Mouse (Mus musculus): ENCODE results near the gene Tnrc18. TPM values are rescaled to one million over a fixed set of nuclear protein-coding genes. Genes with fewer than 3 reads are reported as not detected.

Gene Tnrc18
- total RNA-seq, 2 experiments from 2014 or later, result 136 to 162 TPM

DNA sequence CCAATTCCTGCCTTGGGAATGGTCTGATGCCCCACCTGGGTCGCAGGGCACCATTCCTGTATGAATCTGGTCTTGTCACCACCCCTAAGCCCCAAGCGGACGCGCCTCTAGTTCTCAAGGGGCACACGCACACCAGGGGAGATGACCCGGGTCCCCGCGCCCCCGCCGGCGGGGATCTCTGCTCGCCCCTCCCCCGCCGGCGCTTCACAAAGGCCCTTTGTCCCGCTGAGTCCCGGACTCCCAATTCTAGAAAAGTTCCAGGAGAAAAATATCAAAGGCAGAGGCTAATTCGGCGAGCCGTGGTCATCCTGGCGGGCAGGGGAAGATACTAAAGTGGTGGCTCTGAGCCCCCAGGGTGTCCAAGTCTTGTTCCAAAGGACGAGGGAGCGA is 3.7 kb downstream of the Tnrc18 start:
- no peak for DNase-seq (ENCODE audit: low spot score in 2 of 2)
- intact Hi-C loops (cut with DNase I), result loop anchor here (2.0 kb wide), 2 partner anchors 45 to 91 kb away; no protein-coding TSS in a partner anchor

- intact Hi-C loops (cut with DNase I), result loop anchor here (2.0 kb wide), 1 partner anchor 44 kb away; no protein-coding TSS in a partner anchor
- DNase-seq (ENCODE audit: low spot score in 2 of 2), result peak in 1 of 2 experiments; percentile 33
These were observed 4.3 kb downstream of the Tnrc18 start for GRCm38 (mm10) chr5:142812976-142813721.

GRCm38 (mm10) chr5:142812621-142812975 is 4.9 kb downstream of the Tnrc18 start:
- intact Hi-C loops (cut with DNase I), result loop anchor here (2.0 kb wide), 1 partner anchor 44 kb away; no protein-coding TSS in a partner anchor

DNA sequence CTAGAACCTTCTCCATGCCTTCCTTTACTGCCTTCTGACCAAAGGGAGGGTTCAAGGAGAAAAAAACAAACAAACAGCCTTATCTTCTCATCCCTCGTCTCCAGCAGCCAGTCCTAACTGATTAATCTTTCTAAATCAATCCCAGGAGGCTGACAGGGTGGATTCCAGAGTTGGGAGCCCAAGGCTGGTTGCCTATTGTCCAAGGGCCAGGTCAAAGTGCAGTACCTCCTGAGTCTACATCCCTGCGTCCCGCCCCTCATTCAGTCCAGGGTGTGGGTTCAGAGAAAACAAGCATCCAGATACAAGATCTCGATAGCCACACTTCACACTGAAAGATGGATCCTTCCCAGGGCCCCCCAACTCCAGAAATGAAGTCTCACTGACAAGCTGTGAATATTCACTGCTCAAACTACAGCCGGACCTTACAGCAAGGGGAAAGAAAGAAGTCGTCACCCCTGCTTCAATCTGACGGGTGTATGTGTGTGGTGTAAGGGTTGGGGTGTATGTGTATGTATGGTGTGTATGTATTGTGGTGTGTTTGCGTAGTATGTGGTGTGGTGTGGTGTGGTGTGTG is 5.5 kb downstream of the Tnrc18 start:
- no peak for DNase-seq (ENCODE audit: low spot score in 2 of 2)
- intact Hi-C loops (cut with DNase I), result loop anchor here (2.0 kb wide), 1 partner anchor 43 kb away; no protein-coding TSS in a partner anchor

More at GRCm38 (mm10) chr5:142812621-142812975, 4.9 kb downstream of the Tnrc18 start:
- DNase-seq (ENCODE audit: low spot score in 2 of 2), result no peak

GRCm38 (mm10) chr5:142810710-142811599 is 6.5 kb downstream of the Tnrc18 start:
- intact Hi-C loops (cut with DNase I), result no loop called here
- no peak for DNase-seq (ENCODE audit: low spot score in 2 of 2)

DNA sequence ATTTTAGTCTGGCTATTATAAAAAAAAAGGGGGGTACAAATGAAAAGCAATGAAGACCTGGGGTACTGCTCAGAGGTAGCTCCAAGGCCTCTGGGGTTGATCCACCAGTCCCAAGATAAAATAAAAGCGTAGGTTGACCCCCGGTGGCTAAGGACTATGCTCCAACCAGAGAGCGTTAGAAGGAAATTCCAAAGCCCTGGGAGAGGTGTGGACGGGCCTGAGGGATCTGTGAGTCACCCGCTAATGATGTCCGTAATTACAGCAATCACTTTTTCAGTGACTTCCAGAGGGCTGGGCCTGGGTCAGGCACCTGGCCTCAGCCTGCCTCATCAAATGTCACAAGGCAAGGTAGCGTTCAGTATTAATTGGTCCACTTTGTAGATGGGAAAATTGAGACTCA is 9.8 kb downstream of the Tnrc18 start:
- intact Hi-C loops (cut with DNase I), result no loop called here

GRCm38 (mm10) chr5:142803746-142804145 is 13.7 kb downstream of the Tnrc18 start:
- DNase-seq (ENCODE audit: low spot score in 2 of 2), result no peak
- intact Hi-C loops (cut with DNase I), result no loop called here

More for the DNA sequence above, 9.8 kb downstream of the Tnrc18 start:
- DNase-seq (ENCODE audit: low spot score in 2 of 2), result no peak

DNA sequence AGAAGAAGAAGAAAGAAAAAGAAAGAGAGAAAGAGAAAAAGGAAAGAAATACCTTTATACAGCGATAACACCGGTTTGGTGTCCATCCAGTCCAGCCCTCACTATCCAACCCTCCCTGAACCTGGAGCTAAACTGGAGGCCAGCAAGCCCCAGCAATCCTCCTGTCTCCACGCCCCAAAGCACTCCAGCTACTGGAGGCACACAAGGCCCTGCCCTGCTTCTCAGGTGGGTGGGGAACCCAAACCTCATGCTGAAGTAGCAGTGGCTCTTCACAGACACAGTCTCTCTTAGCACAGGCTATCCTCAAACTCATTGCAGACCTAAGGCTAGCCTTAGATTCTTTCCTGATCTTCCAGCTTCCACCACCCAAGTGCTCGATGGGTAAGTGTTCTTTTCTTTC is 14.6 kb downstream of the Tnrc18 start:
- DNase-seq (ENCODE audit: low spot score in 2 of 2), result no peak
- intact Hi-C loops (cut with DNase I), result no loop called here

DNA sequence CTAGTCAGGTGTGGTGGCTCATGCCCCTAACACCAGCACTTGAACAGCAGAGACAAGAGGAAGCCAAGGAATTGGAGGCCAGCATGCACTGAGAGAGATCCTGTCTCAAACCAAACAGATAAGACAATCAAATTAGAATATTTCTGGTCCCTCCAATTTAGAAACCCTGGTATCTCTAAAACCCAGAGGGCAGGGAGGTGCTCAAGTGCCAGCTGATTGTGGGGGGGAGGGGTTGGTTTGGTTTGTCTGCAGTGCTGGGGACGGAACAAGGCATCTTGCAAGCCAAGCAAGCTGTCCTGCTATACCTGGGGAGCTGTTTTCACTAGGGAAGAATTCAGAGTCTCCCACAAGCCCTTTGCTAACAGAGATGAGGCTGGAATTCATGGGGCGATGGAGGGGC is 15.5 kb downstream of the Tnrc18 start:
- no peak for DNase-seq (ENCODE audit: low spot score in 2 of 2)
- intact Hi-C loops (cut with DNase I), result no loop called here

GRCm38 (mm10) chr5:142800656-142801055 is 16.8 kb downstream of the Tnrc18 start:
- DNase-seq (ENCODE audit: low spot score in 2 of 2), result no peak
- intact Hi-C loops (cut with DNase I), result no loop called here

DNA sequence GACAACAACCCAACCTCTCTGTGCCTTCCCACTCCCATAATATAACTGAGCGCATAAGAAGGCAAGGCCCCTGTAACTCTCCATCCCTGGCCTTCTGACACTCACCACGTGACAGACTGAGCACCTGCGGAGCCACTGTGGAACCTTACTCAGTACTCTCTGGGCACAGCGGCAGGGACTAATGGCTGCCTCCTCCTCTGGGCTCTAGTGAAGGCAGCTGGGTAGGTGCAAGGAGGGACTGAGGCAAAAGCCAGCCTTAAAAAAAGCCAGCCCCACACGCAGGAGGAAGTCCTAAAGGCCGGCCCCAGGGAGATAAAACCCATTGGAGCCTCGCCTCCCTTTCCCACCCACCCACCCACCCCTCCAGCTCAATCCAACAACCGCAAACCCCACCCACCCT is 17.3 kb downstream of the Tnrc18 start:
- DNase-seq (ENCODE audit: low spot score in 2 of 2), result no peak
- intact Hi-C loops (cut with DNase I), result no loop called here

GRCm38 (mm10) chr5:142799259-142799658 is 18.2 kb downstream of the Tnrc18 start:
- DNase-seq (ENCODE audit: low spot score in 2 of 2), result no peak
- intact Hi-C loops (cut with DNase I), result no loop called here

- intact Hi-C loops (cut with DNase I), result no loop called here
- DNase-seq (ENCODE audit: low spot score in 2 of 2), result no peak
These were observed 19.3 kb downstream of the Tnrc18 start for GRCm38 (mm10) chr5:142798190-142798589.

DNA sequence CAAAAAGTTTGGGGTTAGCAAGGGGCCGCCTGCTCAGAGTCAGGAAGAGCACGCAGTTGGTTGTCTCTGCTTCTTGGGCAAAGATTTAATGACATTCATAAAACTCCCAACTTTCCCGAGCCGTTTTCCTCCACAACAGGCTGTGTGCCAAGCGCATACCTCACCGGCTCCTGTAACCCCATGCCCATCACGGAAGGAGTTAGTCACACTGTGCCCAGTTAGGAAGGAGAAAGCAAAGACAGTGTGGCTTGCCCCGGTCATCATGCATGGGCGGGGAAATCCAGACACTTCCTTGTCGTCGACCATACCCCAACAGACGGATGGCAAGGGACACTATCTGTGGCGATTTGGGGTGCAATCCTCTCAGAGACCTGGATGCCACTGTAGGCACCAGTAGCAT is 19.8 kb downstream of the Tnrc18 start:
- no peak for DNase-seq (ENCODE audit: low spot score in 2 of 2)
- intact Hi-C loops (cut with DNase I), result no loop called here

- intact Hi-C loops (cut with DNase I), result no loop called here
- no peak for DNase-seq (ENCODE audit: low spot score in 2 of 2)
These were observed 20.5 kb downstream of the Tnrc18 start for GRCm38 (mm10) chr5:142796921-142797320.

DNA sequence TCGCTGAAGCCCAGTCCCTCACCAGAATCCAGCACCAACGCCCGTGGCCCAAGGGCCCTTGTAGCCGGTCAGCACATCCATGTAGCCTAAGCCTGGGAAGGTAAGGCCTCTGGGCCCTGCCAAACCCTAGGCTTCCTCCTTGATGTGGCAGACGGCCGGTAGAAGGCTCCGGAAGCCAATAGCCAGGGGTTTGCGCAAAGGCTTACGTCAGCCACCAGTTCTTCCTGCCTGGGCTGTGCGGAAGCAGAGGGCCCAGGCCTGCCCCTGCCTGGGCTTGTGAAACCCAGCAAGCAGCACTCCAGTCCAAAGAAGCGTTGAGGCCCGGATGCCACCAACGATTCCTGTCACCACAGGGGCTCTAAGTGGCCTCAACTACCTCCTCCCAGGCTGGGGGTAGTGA is 22.9 kb downstream of the Tnrc18 start:
- intact Hi-C loops (cut with DNase I), result no loop called here
- no peak for DNase-seq (ENCODE audit: low spot score in 2 of 2)

GRCm38 (mm10) chr5:142794161-142794560 is 23.3 kb downstream of the Tnrc18 start:
- DNase-seq (ENCODE audit: low spot score in 2 of 2), result no peak
- intact Hi-C loops (cut with DNase I), result no loop called here

DNA sequence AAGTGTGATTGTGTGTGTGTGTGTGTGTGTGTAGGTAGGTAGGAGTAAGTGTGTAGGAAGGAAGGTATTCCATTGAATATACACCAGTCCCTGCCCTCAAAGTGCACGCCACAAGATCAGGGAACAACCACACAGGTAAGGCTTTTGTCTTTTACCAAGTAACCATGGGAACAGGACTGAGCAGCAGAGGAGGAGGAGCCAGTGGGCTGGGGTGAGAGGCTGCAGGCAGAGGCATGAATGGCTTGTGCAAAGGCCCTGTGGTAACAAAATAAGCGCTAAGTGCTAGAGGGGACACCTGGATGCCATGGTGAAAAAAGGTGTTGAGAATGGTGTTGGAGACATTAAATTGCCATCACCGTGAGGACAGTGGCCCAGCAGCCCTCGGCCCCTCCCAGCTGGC is 24.9 kb downstream of the Tnrc18 start:
- intact Hi-C loops (cut with DNase I), result no loop called here

DNA sequence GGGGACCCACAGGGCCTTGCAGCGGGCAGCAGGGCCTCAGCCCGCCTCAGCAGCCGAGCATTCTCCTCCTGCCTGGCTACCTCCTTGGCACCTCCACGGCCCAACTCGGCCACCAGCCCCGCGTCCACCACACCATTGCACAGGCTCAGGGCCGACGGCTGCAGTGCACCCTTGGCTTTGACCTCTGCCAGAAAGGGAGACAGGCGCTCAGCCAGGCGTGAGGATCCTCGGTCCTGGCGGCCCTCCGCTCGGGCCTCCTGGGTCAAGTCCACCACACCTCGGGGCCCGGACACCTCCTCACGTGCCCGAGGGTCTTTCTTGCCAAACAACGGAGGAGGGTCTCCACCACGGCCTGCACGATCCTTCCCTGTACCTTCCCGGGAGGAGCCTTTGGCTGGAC is 29.2 kb downstream of the Tnrc18 start:
- intact Hi-C loops (cut with DNase I), result no loop called here

More for the DNA sequence above, 24.9 kb downstream of the Tnrc18 start:
- DNase-seq (ENCODE audit: low spot score in 2 of 2), result no peak

DNA sequence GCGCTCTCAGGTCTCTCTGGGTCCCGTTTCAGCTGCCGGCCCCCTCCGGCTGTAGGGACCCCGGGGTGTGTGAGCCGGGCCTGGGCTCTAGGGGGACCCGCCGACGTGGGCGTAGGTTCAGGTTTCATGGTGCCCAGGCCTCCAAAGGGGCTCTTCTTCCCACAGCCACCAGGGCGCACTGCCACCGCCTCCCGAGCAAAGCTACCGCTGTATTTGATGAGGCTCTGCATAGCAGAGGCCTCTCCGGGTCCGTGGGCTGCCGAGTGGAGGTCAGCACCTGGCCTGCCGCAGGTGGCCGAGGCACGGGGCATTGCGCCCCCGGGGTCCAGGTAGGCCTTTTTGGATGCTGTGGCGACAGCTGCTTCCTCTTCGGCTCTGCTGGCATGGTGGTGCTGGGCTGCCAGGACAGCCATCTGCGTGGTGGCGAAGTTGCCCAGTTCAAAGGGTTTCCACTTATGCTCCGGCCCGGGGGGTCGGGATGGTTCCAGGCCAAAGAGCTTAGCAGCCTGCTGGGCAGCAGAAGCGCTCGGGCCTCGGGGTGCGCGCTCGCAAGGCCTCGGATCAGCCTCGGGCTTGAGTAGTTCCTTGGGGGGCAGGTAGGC is 30.1 kb downstream of the Tnrc18 start:
- no peak for DNase-seq (ENCODE audit: low spot score in 2 of 2)
- intact Hi-C loops (cut with DNase I), result no loop called here

More for the DNA sequence above, 29.2 kb downstream of the Tnrc18 start:
- no peak for DNase-seq (ENCODE audit: low spot score in 2 of 2)

Data from left cerebral cortex, postnatal 14 days (tissue).